Mouse (Mus musculus) kidney, postnatal 14 days (tissue): Measurements from ENCODE around the gene Ptprk.

ENCODE experiments used
- DNase-seq: peaks from one replicate; pipeline ENCODE4 v3.0.0; 2022; ENCODE audit warnings: mixed read lengths

The Ptprk gene

DNA sequence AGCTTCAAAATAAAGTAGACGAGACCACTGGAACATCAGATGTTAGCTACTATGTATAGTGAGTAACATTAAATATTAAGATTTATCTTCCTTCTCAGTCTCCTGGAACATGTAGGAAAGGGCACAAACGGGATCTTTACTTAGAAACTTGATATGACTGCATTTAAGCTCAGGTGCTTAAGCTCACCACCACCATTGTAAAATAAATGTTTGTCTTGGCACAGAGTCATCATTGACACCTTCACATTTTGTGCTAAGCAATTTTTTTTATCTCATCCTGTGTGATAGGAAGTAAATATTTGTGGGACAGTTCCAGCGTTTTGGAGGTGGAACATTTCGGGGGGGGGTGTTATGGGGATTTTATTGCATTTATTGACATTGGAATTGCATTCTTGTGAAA lies 375.2 kb downstream of the Ptprk start:
- no peak for DNase-seq

DNA sequence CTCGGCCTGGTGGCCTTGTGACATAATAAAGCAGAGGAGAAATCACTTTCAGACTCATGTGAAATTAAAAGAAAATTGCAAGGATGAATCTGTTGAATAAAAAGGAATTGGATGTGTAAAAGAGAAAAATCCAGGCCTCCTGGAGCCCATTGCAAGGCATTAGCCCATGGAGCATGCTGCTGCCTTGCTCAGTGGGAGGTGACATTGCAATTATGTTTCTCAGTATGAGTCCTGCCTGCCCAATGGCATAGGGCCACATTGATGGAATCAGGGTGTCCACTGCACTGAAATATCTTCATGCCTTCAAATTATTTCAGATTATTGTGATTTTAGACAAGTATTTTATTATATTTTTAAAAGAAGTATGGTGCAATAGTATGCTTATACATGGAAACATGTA lies 376.0 kb downstream of the Ptprk start:
- DNase-seq: no peak

DNA sequence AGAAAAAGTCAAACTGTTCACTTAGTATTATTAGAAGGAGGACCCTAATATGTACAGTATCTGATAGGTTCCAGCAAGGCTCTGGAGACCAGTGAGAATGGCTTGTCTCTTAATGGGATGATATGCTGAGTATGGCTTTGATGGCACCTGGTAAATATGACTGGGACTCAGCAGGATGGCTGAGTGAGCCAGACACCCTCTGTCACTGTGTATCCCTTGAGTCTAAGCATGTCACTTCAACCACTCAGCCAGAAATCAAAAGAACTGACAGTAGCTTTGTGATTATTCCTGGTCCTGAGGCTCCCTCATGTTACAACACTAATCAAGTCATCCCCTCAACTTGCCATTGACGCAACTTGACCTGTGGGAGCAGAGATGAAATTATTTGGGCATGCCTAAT lies 383.4 kb downstream of the Ptprk start:
- DNase-seq: no peak

DNA sequence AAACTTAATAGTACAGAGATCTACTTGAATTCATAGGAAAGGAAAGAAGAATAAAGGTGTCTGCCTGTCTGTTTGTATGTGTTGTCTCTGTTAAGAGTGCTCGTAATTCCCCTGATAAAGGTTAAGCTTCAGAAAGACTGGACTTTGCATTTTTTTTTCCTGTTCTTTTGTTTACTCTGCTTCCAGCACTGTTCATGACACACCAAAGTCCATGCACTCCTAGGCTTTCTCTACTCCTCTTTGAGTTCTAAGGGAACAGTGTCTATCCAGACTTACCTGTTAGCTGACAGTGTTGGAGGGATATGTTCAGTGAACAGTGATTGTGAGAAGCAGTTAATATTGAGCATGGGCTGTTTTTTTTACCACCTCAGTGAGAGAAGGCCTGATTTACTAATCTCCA lies 385.3 kb downstream of the Ptprk start:
- DNase-seq: no peak

DNA sequence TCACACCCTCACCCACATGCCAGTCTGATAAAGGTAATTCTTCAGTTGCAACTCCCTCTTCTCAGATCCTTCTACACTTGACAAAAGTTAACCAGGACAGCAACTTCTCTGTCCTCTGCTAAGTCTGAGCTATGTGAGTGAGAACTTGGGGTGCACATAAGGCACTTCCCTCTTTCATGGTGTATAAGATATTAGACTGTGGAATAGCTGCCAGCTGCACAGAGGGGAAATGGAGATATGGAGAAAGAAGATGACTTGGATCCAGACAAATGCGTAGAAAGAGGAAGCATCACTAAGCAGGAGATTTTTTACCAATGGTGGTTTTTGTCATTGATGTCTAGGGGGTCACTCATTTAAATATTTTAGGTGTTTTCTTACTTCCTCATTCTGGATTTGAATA lies 389.1 kb downstream of the Ptprk start:
- DNase-seq: no peak

GRCm38 (mm10) chr10:28464766-28465548 lies 390.3 kb downstream of the Ptprk start:
- DNase-seq: no peak

- DNase-seq: peak; percentile 36
These were observed 411.0 kb downstream of the Ptprk start for GRCm38 (mm10) chr10:28485574-28485973.

GRCm38 (mm10) chr10:28491006-28491405 lies 416.4 kb downstream of the Ptprk start:
- no peak for DNase-seq

DNA sequence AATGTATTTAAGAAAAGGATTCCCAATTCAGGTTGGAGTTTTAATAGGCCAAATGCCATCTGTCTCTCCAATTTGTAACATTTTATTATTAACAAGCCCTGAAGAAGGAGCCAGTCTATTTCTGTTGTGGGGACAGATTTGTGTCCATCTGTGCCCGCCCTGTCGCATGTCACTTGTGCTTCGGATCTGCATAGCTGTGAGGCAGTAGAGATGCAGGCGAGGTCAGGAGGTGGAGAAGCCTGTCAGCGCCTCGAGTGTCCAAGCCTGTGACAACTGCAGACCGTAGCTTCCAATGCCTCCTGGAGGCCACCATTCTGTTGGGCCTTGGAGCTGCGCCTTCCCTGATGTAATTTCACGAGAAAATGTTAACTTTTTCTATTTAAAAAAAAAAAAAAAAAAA lies 417.6 kb downstream of the Ptprk start:
- DNase-seq: no peak

- no peak for DNase-seq
These were observed 418.2 kb downstream of the Ptprk start for GRCm38 (mm10) chr10:28492870-28493269.

- DNase-seq: peak; percentile 11
These were observed 418.7 kb downstream of the Ptprk start for GRCm38 (mm10) chr10:28493271-28493861.

GRCm38 (mm10) chr10:28497791-28498190 lies 423.2 kb downstream of the Ptprk start:
- no peak for DNase-seq

DNA sequence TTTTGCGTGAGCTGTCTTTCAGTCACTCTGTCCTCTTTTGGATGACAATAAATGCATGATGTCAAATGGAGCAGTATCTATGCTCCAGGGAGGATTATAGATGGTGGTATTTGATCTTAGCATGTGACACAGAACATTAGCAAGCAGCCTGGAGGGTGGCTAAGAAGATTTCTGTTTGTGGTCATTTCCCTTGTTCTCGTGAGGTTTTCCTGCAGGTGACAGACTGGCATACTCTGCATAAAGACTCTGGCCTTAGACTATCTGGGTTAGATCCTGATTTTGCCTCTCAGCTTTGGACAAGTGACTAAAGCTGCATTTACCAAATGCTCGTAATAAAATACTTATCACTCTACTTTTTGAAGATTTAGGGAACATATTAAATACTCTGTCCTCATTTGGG lies 423.9 kb downstream of the Ptprk start:
- no peak for DNase-seq

- no peak for DNase-seq
These were observed 439.0 kb downstream of the Ptprk start for GRCm38 (mm10) chr10:28513601-28514000.

- DNase-seq: no peak
These were observed 441.5 kb downstream of the Ptprk start for GRCm38 (mm10) chr10:28516147-28516546.

DNA sequence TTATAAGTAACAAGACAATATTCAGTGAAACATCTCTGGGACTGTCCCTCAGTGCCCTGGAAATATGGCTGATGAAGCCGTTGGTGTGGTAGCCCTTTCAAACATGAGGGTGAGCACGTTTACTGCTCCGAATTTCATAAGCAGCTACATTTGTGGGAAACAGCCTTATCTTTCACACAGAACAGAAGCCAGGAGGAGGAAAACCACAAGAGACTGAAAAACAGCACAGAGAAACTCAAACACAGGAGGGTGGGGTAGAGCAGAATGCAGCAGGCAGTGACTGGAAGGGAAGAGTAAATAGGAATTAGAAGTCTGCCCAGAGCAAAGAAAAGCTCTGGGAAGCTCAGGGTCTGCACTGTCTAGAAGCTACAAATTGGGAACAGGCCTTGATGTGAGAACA lies 443.7 kb downstream of the Ptprk start:
- DNase-seq: no peak

DNA sequence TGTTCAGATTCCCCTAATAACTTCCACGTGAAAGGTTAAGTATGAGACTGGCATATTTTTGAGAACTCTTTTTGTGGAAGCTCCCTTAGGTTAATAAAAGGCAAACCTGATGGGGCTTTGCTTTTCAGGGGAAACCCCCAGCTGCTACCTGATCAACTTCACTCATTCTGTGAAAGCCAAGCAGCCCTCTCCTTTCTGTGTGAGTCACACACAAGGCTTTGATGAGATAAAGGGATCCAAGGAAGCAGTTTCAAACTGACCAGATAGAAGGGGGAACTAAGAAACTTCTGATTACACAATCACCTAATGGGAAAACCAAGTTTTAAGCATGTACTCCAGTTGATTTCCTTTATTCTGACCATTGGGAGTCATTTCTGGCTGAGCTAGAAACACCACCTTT lies 445.2 kb downstream of the Ptprk start:
- DNase-seq: no peak

DNA sequence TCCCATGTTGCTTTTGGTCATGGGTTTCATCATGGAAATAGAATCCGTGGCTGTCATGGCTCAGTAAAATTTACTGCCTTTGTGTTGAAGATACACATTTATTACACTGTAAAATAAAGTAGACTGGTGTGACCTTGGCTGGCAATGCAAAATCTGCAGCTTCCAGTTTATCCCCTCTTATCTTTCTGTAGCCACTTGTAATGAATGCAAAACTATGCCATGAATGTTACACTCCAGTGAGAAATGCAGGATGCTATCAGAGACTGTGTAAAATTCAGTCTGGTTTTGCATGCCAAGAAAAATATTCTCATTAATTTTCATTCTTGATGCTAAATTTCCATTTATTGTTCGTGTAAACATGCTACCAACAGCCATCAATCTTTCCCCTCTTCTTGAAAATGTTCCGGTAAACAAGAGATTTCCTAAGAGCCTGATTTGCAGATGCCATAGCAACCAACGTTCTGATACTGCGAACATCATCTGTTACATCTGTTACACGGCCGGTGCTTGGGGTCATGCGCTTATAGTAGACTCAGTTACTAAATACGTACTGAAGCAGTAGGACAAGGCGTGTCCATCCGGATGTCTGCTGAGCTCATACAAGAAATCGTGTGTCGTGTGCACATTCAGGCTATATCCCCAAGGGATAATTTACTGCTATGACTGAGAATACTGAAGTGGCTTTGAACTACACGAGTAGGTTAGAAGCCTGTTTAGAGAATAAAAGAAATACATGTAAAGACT lies 449.5 kb downstream of the Ptprk start:
- DNase-seq: peak; percentile 36

DNA sequence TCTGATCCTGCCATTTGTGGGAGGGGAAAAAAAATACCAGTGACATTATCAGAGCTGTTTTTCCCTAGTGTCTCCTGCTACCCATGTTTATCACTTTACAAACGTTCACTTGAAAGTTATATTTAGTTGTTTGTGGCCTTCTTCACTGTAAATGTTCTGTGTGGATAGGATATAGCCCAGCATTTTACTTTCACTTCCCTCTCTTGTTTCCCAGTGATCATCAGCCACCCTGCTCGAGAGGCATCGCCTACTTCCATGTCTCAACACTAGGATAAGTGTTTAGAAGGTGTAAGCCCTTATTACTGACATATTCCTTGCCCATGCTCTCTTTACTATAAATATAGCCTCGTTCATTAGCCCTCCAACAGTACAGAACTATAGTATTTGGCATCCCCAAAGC lies 466.0 kb downstream of the Ptprk start:
- DNase-seq: no peak

DNA sequence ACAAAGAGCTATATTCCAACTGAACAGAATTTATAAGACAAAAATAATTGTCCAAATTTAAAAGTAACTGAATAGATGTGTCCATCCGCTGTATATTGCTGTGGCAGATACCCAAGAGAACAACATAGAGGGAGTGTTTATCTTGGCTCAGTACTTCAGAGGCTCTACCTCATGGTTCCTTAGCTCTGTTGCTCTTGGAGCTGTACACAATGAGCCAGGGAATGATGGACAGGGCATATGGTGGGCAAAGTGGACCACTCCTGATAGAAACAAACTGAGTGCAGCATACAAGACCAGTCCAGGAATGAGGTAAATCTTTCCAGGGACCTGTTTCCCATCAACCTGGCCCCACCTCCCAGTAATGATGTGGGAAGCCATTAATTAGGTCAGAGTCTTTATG lies 468.1 kb downstream of the Ptprk start:
- DNase-seq: no peak

DNA sequence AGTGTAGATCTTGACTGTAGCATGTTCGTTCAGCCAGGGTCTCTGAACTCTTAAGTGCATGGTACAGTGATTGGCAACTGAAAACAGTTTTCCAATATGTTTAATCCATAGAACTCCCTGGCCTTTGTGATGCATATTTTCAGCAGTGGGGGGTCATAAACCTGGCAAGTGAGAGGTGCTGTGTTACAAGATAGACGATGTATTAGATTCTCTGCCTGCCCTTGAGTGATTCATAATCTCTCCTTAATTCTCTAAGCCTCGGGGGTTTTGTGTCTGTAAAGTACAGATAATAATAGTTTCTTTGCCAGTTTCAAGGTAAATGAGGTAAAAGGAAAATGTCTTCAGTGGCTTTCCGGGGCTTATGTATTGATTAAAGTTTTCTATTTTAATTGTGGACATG lies 475.9 kb downstream of the Ptprk start:
- DNase-seq: no peak

GRCm38 (mm10) chr10:28552068-28552467 lies 477.4 kb downstream of the Ptprk start:
- no peak for DNase-seq

- DNase-seq: no peak
These were observed 489.6 kb downstream of the Ptprk start for GRCm38 (mm10) chr10:28564110-28564674.

- DNase-seq: no peak
These were observed 491.8 kb downstream of the Ptprk start for GRCm38 (mm10) chr10:28566378-28566777.
